Mouse (Mus musculus) embryonic fibroblast, embryonic 13.5 days (primary cell): ENCODE data around the gene Mms22l.

ENCODE experiments used
- CTCF ChIP-seq: IDR thresholded peaks from 2 replicates; pipeline ENCODE4 v1.5.1; 2011; ENCODE audit warnings: mild to moderate bottlenecking, control low read depth, low read length, moderate library complexity, borderline replicate concordance; ENCODE audit not compliant: insufficient read depth
- POLR2A ChIP-seq: IDR thresholded peaks from 2 replicates; pipeline ENCODE4 v1.6.1; 2011; ENCODE audit warnings: low read depth, mild to moderate bottlenecking, control low read depth, low read length, moderate library complexity

GRCm38 (mm10) chr4:24557149-24557548 lies 60.9 kb downstream of the Mms22l start:
- TF ChIP-seq POLR2A (no peak), CTCF (no peak)
